Mouse (Mus musculus) heart, adult 10 weeks (tissue): ENCODE results near the gene Ctnnbl1. TPM values are rescaled to one million over a fixed set of nuclear protein-coding genes. Genes with fewer than 3 reads are reported as not detected.

Experiments
- polyA plus RNA-seq: library from polyadenylated mRNA; stranded (reverse); fragments of 350-450 nt; fragmentation: Illumina TruSeq; extraction: RNeasy Lipid Tissue Mini Kit (QIAGEN cat#74804); gene quantifications from one replicate; pipeline ENCODE4 v1.2.3, GENCODE M21; 2014; ENCODE audit warnings: low read depth, low replicate concordance

The Ctnnbl1 gene
- polyA plus RNA-seq = 9.5 TPM

GRCm38 (mm10) chr2:157736854-157737850 lies at the start of gene Ctnnbl1:
Gene Ctnnbl1, plus strand, starts transcription at chr2:157737401.

GRCm38 (mm10) chr2:157914105-157914764 lies 177.0 kb downstream of the Ctnnbl1 start, which contains the start of gene Vstm2l:
Gene Vstm2l, plus strand, starts transcription at chr2:157914653.

Other genes with a start within 250 kb of the Ctnnbl1 start
- 1.3 TPM for gene Nnat, start 177.3 kb upstream of the Ctnnbl1 start, polyA plus RNA-seq
- 55.5 TPM for gene Blcap, start 166.1 kb upstream of the Ctnnbl1 start, polyA plus RNA-seq
- not detected for gene Vstm2l, start 177.3 kb downstream of the Ctnnbl1 start, polyA plus RNA-seq